Mouse (Mus musculus) left cerebral cortex, postnatal 10 days (tissue): ENCODE measurements at regions not wholly inside any gene's neighbourhood (a gene's known extent, or its start where the extent isn't known, plus 50 kb on each side); places are given as distances from the start of the nearest gene placed in this dataset.
"Not testable (repeated sequence)": the region's sequence is repeated elsewhere in the genome, so short reads cannot be mapped to it uniquely, and the experiment has no call there.

ENCODE experiments used
- DNase-seq, 2 experiments: peaks; one replicate each; pipeline ENCODE4 v3.0.0; 2021 to 2022; ENCODE audit warnings: low spot score in 2 of 2, mixed read lengths in 1 of 2; ENCODE audit errors: extremely low spot score in 1 of 2
- intact Hi-C: fragments of 180-260 bp; cut with DNase I; formaldehyde crosslinking; loops from one replicate; pipeline ENCODE4 v1.15.1; 2025

DNA sequence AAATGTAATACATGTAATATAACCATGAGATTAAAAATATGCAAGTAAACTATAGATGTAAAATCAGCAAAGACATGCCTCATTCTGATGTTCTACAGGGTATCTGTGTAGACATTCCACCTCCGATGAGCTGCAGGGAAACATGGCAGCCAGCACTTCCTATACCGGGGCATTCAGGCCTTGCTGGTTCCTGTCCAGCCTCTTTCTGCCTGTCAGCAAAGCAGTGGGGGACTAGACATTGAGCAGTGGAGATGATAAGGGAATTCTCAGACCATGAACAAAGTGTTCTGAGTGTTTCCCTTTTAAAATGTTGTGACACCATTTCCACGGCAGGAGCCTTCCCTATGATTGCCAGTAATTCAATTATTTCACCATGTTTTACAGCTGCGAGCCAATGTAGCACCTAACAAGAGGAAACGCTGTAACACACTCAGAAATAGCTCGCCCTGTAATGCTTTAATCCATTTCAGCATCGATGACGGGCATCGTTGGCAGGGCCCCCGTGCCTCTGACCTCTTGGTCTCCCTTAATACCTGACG, 391.6 kb downstream of the Tox3 start:
- DNase-seq = no peak
- intact Hi-C loops = no loop called here

- DNase-seq = peak; percentile 13 to 67
- intact Hi-C loops = no loop called here
Observed at GRCm38 (mm10) chr8:89938836-89939235, 409.3 kb downstream of the Tox3 start.

DNA sequence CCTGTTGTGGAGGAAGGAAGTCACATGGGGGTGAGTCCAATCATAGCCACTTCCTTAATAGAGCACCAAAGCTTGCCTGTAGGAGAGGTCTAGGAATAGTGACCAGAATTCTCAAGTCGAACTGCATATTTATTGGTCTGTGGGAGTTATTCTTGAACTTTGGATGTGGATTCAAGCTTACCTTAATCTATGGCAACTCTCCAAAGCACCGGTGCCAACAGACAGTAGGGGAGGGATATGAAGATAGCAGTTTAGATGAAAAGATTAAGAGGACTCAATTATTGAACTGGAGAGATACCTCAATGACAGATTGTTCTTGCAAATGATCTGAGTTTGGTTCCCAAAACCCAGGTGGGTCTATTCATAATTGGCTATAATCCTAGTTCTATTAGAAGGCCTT, 413.6 kb downstream of the Tox3 start:
- intact Hi-C loops = no loop called here
- no peak for DNase-seq

DNA sequence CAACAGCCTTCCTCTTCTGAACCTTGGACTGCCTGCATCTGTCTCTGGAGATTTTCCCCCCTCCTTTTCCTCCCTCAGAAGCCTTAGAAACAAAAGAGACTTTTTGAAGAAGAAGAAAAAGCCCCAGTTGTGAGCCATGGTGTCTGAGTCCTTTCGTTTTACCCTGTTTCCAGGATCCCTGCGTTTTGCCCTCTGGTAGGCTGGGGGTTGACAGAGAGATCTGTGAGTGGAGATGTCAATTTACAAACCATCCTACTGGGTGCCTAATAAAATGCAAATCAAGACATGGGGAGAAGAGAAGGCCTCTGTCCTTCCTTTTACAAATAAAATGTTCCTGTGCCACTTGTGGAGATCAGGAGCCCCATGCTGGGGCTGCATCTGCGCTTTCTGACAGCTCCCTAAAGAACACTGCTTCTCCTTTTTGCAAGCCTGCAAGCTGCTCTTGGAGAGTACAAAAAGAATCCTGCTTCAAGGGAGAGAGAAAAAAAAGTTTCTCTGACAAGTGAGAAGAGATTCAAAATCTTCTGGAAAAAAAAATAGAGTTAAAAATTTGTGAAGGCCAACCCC, 421.4 kb downstream of the Tox3 start:
- DNase-seq = no peak
- intact Hi-C loops = no loop called here

DNA sequence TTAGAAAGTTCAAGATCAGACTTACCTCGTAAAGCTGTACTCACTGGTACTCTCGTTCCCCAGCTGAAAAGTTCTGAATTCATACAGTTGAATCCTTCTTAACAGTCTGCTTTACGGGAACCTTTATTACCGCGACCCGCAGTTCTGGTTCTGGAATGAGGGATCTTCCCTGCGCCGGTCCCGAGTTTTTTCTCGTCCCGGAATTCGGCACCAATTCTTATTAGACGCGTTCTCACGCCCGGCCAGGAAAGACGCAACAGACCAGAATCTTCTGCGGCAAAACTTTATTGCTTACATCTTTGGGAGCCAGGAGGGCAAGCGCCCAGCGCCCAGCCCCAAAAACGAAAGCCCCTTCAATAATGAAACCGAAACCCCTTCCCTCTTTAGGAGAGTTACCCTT, 423.4 kb downstream of the Tox3 start:
- DNase-seq = peak in 1 of 2 experiments; percentile 30
- intact Hi-C loops = not testable (repeated sequence)

DNA sequence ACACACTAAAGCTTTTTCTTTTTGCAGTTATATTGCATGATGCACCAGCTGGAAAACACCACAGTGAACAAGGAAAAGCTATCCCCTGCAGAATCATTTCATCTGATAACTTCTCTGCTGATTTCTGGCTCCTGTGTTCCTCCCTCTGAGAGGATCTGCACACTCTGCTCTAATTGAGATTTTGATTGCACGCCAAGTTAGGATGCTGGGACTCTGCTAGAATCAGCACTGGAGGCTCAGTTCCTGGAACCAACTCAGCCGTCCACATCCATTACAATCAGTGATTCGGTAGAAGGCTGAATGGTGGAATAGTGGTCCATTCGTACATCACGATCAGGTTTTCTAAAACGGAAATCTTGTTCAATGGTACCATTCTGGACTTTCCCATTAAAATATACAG, 434.1 kb downstream of the Tox3 start:
- no peak for DNase-seq
- intact Hi-C loops = no loop called here

GRCm38 (mm10) chr8:89906200-89906599, 441.9 kb downstream of the Tox3 start:
- intact Hi-C loops = no loop called here
- DNase-seq = no peak

- no peak for DNase-seq
- intact Hi-C loops = no loop called here
Observed at GRCm38 (mm10) chr8:89905588-89905987, 442.6 kb downstream of the Tox3 start.

DNA sequence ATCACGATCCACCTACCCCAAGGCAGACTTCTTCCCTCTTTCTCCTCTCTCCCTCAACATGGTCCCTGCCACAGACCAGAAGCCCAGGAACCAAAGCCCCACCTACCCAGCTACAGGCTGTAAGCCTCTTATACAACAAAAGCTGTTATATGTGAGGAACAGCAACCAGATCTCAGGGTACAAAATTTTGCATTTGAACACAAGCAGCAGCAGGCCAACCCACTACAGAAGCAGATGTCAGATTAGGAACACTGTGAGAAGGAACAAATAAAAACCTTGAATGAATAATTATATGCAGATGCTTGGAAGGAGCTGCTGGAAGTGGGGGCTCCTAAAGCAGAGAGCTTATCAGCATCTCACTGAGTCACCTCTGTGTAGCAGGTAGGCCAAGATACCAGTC, 444.8 kb downstream of the Tox3 start:
- DNase-seq = no peak
- intact Hi-C loops = no loop called here

GRCm38 (mm10) chr8:89872768-89873167, 475.4 kb downstream of the Tox3 start:
- intact Hi-C loops = no loop called here
- peak in 1 of 2 experiments; percentile 59 for DNase-seq

DNA sequence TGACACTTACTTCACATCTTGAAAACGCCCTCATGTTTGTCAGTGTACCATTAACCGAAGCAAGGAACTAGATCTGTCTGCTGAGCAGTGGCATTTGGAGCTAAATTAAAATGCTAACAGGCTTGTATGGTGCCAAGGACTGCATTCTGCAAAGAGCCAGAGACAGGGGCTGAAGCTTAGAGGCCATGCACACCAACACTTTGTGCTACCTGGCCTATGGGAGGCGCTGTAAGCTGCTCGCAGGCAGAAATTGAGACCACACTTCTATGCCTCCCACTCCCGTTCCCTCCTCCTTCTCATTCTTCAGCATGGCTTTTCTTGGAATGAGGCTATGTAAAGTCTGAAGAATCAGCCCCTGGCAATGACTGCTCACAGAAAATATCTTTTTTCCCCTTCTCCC, 476.2 kb downstream of the Tox3 start:
- DNase-seq = peak in 1 of 2 experiments; percentile 23
- intact Hi-C loops = no loop called here

DNA sequence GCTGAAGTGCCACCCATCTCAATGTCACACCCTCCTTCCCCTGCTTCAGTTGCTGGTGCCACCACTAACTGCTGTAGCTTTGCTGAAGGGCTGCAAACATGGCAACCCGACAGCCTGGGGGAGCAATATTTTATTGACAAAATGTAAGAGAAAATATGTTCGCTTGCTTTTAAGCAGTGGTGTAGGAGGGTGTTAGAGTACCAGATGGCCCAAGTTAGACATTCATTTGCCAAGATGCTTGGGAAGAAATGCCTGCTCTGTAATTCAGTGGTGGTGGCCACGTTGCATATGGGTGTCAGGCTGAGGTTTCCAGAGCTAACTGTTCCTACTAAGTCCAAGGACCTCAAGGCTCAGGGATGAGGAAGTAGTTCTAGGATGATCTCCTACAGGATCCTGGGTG, 488.3 kb downstream of the Tox3 start:
- intact Hi-C loops = loop anchor here (10.0 kb wide), 1 partner anchor 485 kb away; the partner anchor contains the start of gene Tox3

DNA sequence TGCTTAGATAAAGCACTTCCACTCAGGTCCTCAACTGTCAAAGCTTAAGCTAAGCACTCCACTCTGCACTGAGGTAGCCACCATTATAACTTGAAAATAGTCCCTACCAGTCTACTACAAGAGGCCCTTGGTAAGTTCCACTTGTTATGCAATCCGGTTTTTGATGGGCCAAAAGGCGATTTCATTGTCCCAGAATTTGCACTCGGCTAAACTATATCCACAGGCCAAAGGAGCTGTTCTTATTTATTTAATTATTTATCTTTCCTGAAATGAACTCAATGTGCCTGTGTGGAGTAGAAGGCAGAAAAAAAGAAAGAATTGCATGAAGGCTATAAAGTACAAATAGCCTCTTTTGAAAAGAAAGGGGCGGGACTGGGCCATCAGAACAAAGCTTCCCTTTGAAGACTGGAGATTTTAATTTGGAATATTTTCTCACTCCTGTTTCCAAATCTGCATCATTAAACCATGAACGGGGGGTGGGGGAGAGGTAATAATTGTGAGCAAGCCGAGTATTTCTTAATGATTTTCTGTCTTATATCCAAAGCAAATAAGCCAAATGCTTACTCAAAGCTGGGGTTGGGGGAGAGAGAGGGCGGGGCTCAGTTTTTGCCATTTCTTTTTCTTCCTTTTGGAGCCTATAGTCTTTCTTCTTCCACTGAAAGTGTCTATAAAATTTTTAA, 489.3 kb downstream of the Tox3 start:
- DNase-seq = no peak
- intact Hi-C loops = loop anchor here (10.0 kb wide), 1 partner anchor 486 kb away; the partner anchor contains the start of gene Tox3

More for the DNA sequence above, 488.3 kb downstream of the Tox3 start:
- peak; percentile 21 to 45 for DNase-seq

- no peak for DNase-seq
- intact Hi-C loops = loop anchor here (10.0 kb wide), 1 partner anchor 489 kb away; the partner anchor contains the start of gene Tox3
Observed at GRCm38 (mm10) chr8:89855556-89855955, 492.6 kb downstream of the Tox3 start.

- intact Hi-C loops = loop anchor here (2.0 to 10.0 kb wide), 4 partner anchors 137 to 858 kb away; partner anchors contain the start of gene Tox3
- DNase-seq = peak; percentile 59 to 84
Observed at GRCm38 (mm10) chr8:89850209-89850796, 497.8 kb downstream of the Tox3 start.

DNA sequence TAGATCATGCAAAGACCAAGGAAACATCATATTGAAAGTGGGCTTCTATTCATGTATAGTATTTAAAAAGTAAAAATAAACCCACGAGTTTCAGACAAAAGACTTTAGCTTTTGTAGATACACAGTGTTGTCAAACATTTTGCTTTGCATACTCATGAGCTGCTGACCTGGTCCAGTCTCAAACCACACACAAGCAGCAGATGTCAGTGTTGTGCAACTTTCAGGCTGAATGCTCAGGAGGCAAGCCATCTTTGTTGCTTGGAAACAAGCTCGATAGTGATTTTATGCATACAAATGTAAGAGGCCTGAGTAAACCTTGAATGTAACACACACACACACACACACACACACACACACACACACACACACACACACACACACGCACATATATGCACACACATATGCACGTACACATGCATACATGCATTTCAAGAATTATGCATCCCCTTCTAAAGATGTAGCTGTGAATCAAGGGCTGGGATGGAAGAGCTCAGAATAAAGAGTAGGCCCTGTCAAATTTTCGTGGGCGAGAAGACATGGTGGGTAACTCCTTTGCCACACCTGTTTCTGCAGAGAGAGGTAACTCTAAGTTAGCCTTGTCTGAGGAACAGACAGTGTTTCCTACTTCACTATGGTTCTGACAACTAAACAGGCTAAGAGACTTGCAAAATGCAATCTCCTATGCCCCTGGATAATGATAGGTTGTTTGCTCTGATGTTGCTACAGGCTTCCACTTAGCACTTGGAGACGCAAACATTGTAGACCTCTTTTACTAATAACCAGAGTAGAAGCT, 498.5 kb downstream of the Tox3 start:
- intact Hi-C loops = loop anchor here (2.0 to 10.0 kb wide), 6 partner anchors 138 to 943 kb away; partner anchors contain the start of gene Tox3
- peak; percentile 54 to 84 for DNase-seq

GRCm38 (mm10) chr8:89838494-89838893, 509.6 kb downstream of the Tox3 start:
- no peak for DNase-seq
- intact Hi-C loops = no loop called here

DNA sequence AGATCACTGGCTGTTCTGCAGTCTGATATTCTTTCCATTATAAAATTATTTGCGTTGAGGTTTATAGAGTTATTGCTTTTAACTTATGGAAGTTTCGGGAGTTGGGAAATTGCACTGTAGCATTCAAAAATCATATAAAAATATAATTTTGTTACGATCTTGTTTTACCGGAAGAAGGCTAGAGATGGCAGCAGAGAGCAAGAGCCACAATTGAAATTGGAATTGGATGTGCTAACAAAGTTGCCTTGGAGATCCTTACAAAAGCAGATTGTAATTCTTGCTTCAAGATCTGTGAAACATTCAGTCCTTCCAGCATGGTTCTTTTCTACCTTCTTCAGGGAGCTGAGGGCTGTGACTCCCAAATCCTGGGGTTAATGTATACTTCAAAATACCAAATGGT, 514.4 kb downstream of the Tox3 start:
- DNase-seq = peak in 1 of 2 experiments; percentile 24

GRCm38 (mm10) chr8:89824586-89824985, 523.6 kb downstream of the Tox3 start:
- intact Hi-C loops = no loop called here
- DNase-seq = no peak

More for the DNA sequence above, 514.4 kb downstream of the Tox3 start:
- intact Hi-C loops = no loop called here
